Mouse (Mus musculus) midbrain, embryonic 15.5 days (tissue): ENCODE data around the gene Tbck. TPM values are rescaled to one million over a fixed set of nuclear protein-coding genes. Genes with fewer than 3 reads are reported as not detected.

Experiments used
- ATAC-seq: fragments of 200-750 bp; cut with Nextera tagmentation; replicated peaks from 2 replicates; pipeline ENCODE4 v1.8.0; 2017; ENCODE audit warnings: moderate TSS enrichment
- H3K27ac ChIP-seq: fragments of 300-500 bp; sonication (generic); 2 replicates; pipeline ENCODE4 v1.5.1; 2015; ENCODE audit warnings: mild to moderate bottlenecking, inconsistent platforms
- H3K27me3 ChIP-seq: fragments of 300-500 bp; sonication (generic); replicated peaks from 2 replicates; pipeline ENCODE4 v1.6.1; 2015; ENCODE audit warnings: inconsistent platforms
- H3K36me3 ChIP-seq: fragments of 300-500 bp; sonication (generic); replicated peaks from 2 replicates; pipeline ENCODE4 v1.6.1; 2015; ENCODE audit warnings: inconsistent platforms
- H3K4me1 ChIP-seq: fragments of 300-500 bp; sonication (generic); 2 replicates; pipeline ENCODE4 v1.6.1; 2015; ENCODE audit warnings: inconsistent platforms
- H3K4me2 ChIP-seq: fragments of 300-500 bp; sonication (generic); 2 replicates; pipeline ENCODE4 v1.6.1; 2015; ENCODE audit warnings: inconsistent platforms, mild to moderate bottlenecking, moderate library complexity
- H3K4me3 ChIP-seq: fragments of 300-500 bp; sonication (generic); 2 replicates; pipeline ENCODE4 v1.5.1; 2015; ENCODE audit warnings: mild to moderate bottlenecking, inconsistent platforms
- H3K9ac ChIP-seq: fragments of 300-500 bp; sonication (generic); 2 replicates; pipeline ENCODE4 v1.6.1; 2015; ENCODE audit warnings: mild to moderate bottlenecking, inconsistent platforms
- H3K9me3 ChIP-seq: fragments of 300-500 bp; sonication (generic); 2 replicates; pipeline ENCODE4 v1.6.1; 2016; ENCODE audit warnings: inconsistent platforms
- WGBS: fragments of 180-500 bp; shearing (Covaris S2); methylation state at CpG from one replicate; pipeline ENCODE4 v1.1.7; 2015; ENCODE audit warnings: mixed read lengths; 5-methylcytosine and 5-hydroxymethylcytosine counted together
- polyA plus RNA-seq: library from polyadenylated mRNA; unstranded; fragments of >200 nt; fragmentation: Nextera tagmentation; extraction: Ambion mirVana; gene quantifications from 2 replicates; pipeline ENCODE4 v1.2.1, GENCODE M21; 2015

The Tbck gene
- polyA plus RNA-seq, 1 experiment from 2014 or later = 38.0 TPM

DNA sequence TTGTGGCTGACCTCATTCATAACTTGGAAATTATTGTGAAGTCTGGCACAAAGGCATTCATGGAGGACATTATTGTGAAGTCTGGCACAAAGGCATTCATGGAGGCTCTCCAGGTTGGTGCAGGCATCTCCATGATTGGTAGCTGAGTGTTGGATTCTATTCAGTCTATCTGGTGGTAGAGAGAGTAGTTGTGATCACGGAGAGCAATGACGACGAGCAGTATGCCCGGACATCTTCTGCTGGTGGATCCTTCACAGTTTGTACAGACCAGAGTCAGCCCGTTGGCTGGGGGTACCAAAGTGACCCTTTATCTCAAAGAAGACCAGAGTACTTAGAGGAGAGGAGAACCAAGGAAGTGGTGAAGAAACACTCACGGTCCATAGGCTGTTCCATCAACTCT, 158.7 kb downstream of the Tbck start:
- ATAC-seq = no peak
- no peaks in the 10 kb centered on the region for H3K4me1 ChIP-seq
- H3K27me3 ChIP-seq = no peaks in the 10 kb centered on the region
- WGBS = 96% methylated on average over 6 of the region's 6 CpGs
- peaks cover 16% of the 10 kb centered on the region for H3K36me3 ChIP-seq
- H3K4me3 ChIP-seq = no peak overlapping the region
- no peak overlapping the region for H3K4me2 ChIP-seq
- no peak overlapping the region for H3K9ac ChIP-seq
- no peaks in the 10 kb centered on the region for H3K9me3 ChIP-seq
- H3K27ac ChIP-seq = no peak overlapping the region

- no peak for ATAC-seq
- Histone ChIP-seq H3K27me3 (no peaks in the 10 kb centered on the region), H3K9me3 (no peaks in the 10 kb centered on the region), H3K27ac (no peak overlapping the region), H3K9ac (no peak overlapping the region), H3K4me1 (0 out of 2 replicates have a peak, but pooled peaks cover 8% of the 10 kb centered on the region), H3K4me2 (no peak overlapping the region), H3K36me3 (no peaks in the 10 kb centered on the region), H3K4me3 (no peak overlapping the region)
- 66% methylated on average over 7 of the region's 7 CpGs for WGBS
Measured at GRCm38 (mm10) chr3:132849669-132850068, 165.7 kb downstream of the Tbck start.

DNA sequence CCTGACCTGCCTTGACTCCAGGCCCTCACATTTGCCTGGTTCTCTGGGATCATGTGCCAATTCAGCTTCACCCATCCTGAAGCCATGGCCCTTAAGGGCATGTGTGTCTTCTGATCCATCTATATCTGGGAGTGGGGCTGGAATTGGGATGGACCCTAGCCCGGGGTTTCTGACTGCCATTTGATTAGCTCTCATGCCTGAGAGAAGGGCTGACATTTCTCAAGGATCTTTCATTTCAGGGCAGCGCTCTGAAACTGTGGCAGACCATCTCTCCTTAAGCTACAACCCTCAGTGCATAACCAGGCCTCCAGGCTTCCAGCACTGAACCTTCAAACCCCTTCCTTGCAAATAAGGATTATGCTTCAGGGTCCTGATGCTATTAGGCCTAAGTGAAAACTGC, 166.5 kb downstream of the Tbck start:
- Histone ChIP-seq H3K27me3 (no peaks in the 10 kb centered on the region), H3K9me3 (no peaks in the 10 kb centered on the region), H3K9ac (no peak overlapping the region), H3K36me3 (no peaks in the 10 kb centered on the region), H3K27ac (no peak overlapping the region), H3K4me3 (no peak overlapping the region), H3K4me1 (0 out of 2 replicates have a peak, but pooled peaks cover 8% of the 10 kb centered on the region), H3K4me2 (no peak overlapping the region)
- WGBS = 78% methylated on average over 2 of the region's 2 CpGs
- no peak for ATAC-seq

DNA sequence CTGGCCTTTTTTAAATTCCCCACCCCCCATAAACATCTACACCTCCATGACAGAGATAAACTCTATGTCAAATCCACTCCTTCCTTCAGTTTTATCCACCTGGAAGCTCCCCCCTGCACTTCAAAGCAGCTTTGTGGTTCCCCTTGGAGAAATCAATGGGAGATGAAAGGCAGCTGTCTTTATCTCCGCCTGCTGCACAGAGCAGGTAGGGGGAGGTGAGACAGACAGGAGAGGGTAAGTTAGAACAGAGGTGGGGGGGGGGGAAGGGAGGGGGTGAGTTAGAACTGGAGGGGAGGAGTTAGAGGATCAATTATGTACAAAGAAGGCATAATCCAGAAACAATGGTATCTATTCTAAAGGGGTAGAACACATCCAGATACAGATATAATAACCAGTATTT, 167.5 kb downstream of the Tbck start:
- Histone ChIP-seq H3K27ac (no peak overlapping the region), H3K9me3 (no peaks in the 10 kb centered on the region), H3K4me2 (no peak overlapping the region), H3K27me3 (no peaks in the 10 kb centered on the region), H3K4me3 (no peak overlapping the region), H3K9ac (no peak overlapping the region), H3K4me1 (0 out of 2 replicates have a peak, but pooled peaks cover 8% of the 10 kb centered on the region), H3K36me3 (no peaks in the 10 kb centered on the region)
- 62% methylated on average over 1 of the region's 1 CpGs for WGBS
- peak; percentile 74 for ATAC-seq

GRCm38 (mm10) chr3:132851841-132852728, 168.1 kb downstream of the Tbck start:
- peak; percentile 69 for ATAC-seq
- Histone ChIP-seq H3K4me2 (no peak overlapping the region), H3K9ac (no peak overlapping the region), H3K4me3 (no peak overlapping the region), H3K27ac (no peak overlapping the region), H3K27me3 (no peaks in the 10 kb centered on the region), H3K4me1 (0 out of 2 replicates have a peak, but pooled peaks cover 8% of the 10 kb centered on the region), H3K9me3 (no peaks in the 10 kb centered on the region), H3K36me3 (no peaks in the 10 kb centered on the region)
- 62% methylated on average over 28 of the region's 28 CpGs for WGBS

DNA sequence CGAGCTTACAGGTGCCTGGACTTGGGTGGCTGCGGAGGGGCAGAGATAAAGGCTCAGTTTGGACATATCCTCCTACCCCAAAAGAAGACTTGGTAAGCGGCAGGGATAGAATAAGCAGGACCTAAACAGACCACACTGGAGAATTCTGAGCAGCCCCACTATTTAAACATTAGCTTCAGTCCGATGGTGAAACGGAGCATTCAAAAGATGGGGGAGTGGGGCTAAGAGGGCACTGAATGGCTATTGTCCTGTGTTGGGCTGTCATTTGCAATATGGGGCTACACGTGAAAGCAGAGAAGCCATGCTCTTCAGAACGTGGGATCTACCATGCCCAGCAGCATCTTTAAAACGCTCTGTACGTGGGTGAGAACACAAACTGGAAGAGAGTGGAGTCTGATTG, 170.3 kb downstream of the Tbck start:
- Histone ChIP-seq H3K9me3 (no peaks in the 10 kb centered on the region), H3K4me1 (0 out of 2 replicates have a peak, but pooled peaks cover 8% of the 10 kb centered on the region), H3K27ac (no peak overlapping the region), H3K27me3 (no peaks in the 10 kb centered on the region), H3K4me3 (no peak overlapping the region), H3K36me3 (no peaks in the 10 kb centered on the region), H3K4me2 (no peak overlapping the region), H3K9ac (no peak overlapping the region)
- 80% methylated on average over 9 of the region's 9 CpGs for WGBS
- no peak for ATAC-seq

GRCm38 (mm10) chr3:132855458-132856212, 171.7 kb downstream of the Tbck start:
- ATAC-seq = no peak
- Histone ChIP-seq H3K27me3 (no peaks in the 10 kb centered on the region), H3K9ac (no peak overlapping the region), H3K36me3 (no peaks in the 10 kb centered on the region), H3K4me2 (no peak overlapping the region), H3K4me3 (no peak overlapping the region), H3K27ac (no peak overlapping the region), H3K4me1 (0 out of 2 replicates have a peak, but pooled peaks cover 8% of the 10 kb centered on the region), H3K9me3 (no peaks in the 10 kb centered on the region)
- 64% methylated on average over 9 of the region's 9 CpGs for WGBS

GRCm38 (mm10) chr3:132856651-132857050, 172.7 kb downstream of the Tbck start:
- Histone ChIP-seq H3K27ac (no peak overlapping the region), H3K9ac (no peak overlapping the region), H3K4me2 (no peak overlapping the region), H3K4me3 (no peak overlapping the region), H3K36me3 (no peaks in the 10 kb centered on the region), H3K9me3 (no peaks in the 10 kb centered on the region), H3K4me1 (0 out of 2 replicates have a peak, but pooled peaks cover 6% of the 10 kb centered on the region), H3K27me3 (no peaks in the 10 kb centered on the region)
- 78% methylated on average over 6 of the region's 6 CpGs for WGBS
- ATAC-seq = no peak

GRCm38 (mm10) chr3:132858849-132859248, 174.9 kb downstream of the Tbck start:
- H3K27ac ChIP-seq = no peak overlapping the region
- H3K36me3 ChIP-seq = no peaks in the 10 kb centered on the region
- no peak overlapping the region for H3K4me3 ChIP-seq
- no peaks in the 10 kb centered on the region for H3K27me3 ChIP-seq
- no peak for ATAC-seq
- no peaks in the 10 kb centered on the region for H3K4me1 ChIP-seq
- H3K9ac ChIP-seq = no peak overlapping the region
- no peak overlapping the region for H3K4me2 ChIP-seq
- H3K9me3 ChIP-seq = no peaks in the 10 kb centered on the region
- WGBS = 70% methylated on average over 11 of the region's 11 CpGs

GRCm38 (mm10) chr3:132859573-132859972, 175.6 kb downstream of the Tbck start:
- H3K9ac ChIP-seq = no peak overlapping the region
- no peaks in the 10 kb centered on the region for H3K9me3 ChIP-seq
- no peaks in the 10 kb centered on the region for H3K27me3 ChIP-seq
- H3K27ac ChIP-seq = no peak overlapping the region
- no peak overlapping the region for H3K4me2 ChIP-seq
- 91% methylated on average over 7 of the region's 7 CpGs for WGBS
- H3K4me1 ChIP-seq = no peaks in the 10 kb centered on the region; the same call in 1 of the 2 replicates
- H3K4me3 ChIP-seq = no peak overlapping the region
- no peak for ATAC-seq
- no peaks in the 10 kb centered on the region for H3K36me3 ChIP-seq

DNA sequence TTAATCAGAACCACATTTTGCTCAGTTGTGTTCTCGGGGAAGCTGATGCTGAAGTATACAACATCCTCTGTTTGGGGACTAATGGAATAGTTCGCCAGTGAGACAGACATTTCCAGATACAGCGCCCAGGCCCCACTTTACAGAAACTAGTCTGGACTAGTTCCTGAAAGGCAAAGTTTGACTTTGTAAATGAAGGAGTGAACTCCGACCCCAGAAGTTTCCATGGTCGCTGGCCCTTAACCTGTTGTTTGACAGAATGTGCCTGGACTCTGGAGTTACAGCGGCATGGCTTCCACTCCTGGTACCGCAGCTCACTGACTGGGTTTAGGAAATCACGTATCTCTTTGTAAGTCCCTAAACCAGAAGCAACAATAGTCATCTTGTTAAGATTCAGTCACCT, 176.9 kb downstream of the Tbck start:
- ATAC-seq = no peak
- Histone ChIP-seq H3K4me1 (no peaks in the 10 kb centered on the region; the same call in 1 of the 2 replicates), H3K9ac (no peak overlapping the region), H3K27ac (no peak overlapping the region), H3K9me3 (no peaks in the 10 kb centered on the region), H3K36me3 (no peaks in the 10 kb centered on the region), H3K4me2 (no peak overlapping the region), H3K4me3 (no peak overlapping the region), H3K27me3 (no peaks in the 10 kb centered on the region)
- WGBS = 90% methylated on average over 8 of the region's 8 CpGs

DNA sequence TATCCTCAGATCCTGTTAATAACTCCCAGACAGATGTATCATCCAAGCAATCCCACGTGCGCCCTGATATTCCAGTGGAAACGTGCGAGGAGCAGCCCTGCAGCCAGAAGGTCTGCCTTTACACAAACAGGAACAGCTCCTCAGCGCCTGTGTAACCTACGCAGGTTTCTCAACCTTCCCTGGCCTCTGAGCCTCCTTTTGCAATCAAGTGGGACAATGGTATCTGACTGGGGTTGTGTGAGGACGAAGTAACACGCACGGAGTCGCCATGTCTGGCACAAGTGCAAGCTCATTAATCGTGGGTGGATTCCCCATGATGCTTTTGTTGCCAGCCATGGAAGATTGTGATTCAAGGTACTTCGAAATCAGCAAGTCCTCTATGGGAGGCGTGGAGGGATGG, 179.9 kb downstream of the Tbck start:
- ATAC-seq = 0 out of 2 replicates have a peak, but pooled peaks have one; percentile 31
- H3K4me2 ChIP-seq = no peak overlapping the region
- WGBS = 86% methylated on average over 13 of the region's 13 CpGs
- no peak overlapping the region for H3K9ac ChIP-seq
- no peaks in the 10 kb centered on the region for H3K27me3 ChIP-seq
- H3K27ac ChIP-seq = no peak overlapping the region
- no peak overlapping the region for H3K4me3 ChIP-seq
- H3K9me3 ChIP-seq = no peaks in the 10 kb centered on the region
- H3K4me1 ChIP-seq = no peaks in the 10 kb centered on the region; the same call in 1 of the 2 replicates
- H3K36me3 ChIP-seq = no peaks in the 10 kb centered on the region
